Mouse (Mus musculus) spleen, adult 2 months (tissue): ENCODE measurements around the gene Usp5.

ENCODE experiments used
- CTCF ChIP-seq: fragments of 200-500 bp; IDR thresholded peaks from 2 replicates; pipeline ENCODE4 v1.5.1; 2011; ENCODE audit warnings: mild to moderate bottlenecking, inconsistent platforms; ENCODE audit not compliant: insufficient read depth, insufficient read length, insufficient replicate concordance; ENCODE audit errors: extremely low read depth
- POLR2A ChIP-seq: fragments of 200-500 bp; IDR thresholded peaks from 2 replicates; pipeline ENCODE4 v1.6.1; 2011; ENCODE audit warnings: low read depth, low read length, inconsistent platforms

DNA sequence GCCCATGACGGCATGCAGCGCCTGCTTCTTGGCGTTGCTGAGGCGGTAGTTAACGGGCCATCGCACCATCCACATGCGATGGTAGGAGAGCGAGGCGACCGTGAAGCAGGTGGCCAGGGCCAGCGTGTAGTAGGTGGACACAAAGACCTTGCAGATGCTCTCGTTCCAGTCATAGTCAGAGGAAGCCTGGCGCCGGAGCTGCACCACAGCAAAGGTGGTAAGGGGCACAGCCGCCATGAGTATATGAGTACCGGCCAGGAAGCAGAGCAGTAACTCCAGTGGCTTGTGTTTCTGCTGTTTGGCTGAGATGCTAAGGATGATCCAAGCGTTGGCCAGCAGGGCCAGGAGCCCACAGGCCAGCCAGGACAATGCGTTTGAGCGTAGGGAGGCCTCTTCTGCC, 32.0 kb upstream of the Usp5 start:
- TF ChIP-seq CTCF (no peak), POLR2A (no peak)
